ENCODE assay signal across 8 mouse cellular contexts in the genomic region with DNA sequence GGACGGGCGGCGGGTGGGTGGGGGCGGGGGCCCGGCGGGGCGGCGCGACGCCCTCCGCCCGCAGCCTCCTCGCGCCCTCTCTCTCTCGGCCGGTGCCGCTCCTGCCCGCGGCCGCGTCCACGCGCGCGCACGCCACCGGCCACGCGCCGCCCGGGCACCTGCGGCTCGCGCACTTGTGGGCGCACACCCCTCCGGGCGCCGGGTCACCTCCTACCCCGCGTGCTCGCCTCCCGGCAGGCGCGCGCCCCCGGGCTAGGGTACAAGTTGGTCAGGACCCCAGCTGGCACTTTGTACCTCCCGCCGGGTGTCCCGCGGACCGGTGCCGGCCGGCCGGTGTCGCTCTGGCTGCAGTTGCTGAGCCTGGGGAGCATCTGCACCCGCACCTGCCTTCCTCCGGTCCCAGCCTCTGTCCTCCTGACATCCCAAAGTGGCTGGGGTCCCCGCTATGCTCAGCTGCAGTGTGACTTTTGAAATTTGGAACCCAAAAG. TPM values are rescaled to one million over a fixed set of nuclear protein-coding genes. Genes with fewer than 3 reads are reported as not detected.
DNase-seq lines count a peak whose midpoint lies in the region; ATAC-seq and TF ChIP-seq lines count a peak whose summit lies in the region.

No protein-coding gene starts in this region.

- no peaks in the 10 kb centered on the region for H3K36me3 ChIP-seq in forebrain, embryonic 14.5 days (ENCODE audit: control insufficient read depth, insufficient read depth, low read length)

- H3K27ac ChIP-seq in forebrain, embryonic 14.5 days (ENCODE audit: low read depth, low read length): peak overlapping the region; percentile 60; the same call in 1 of the 2 replicates
- H3K27ac ChIP-seq in layer of hippocampus, adult 2 months: peak overlapping the region; percentile 87

- peaks cover 5% of the 10 kb centered on the region; the same call in 1 of the 2 replicates for H3K4me1 ChIP-seq in forebrain, embryonic 14.5 days (ENCODE audit: control insufficient read depth, insufficient read depth, low read length)
- H3K4me1 ChIP-seq in lung, adult 2 months (ENCODE audit: control insufficient read depth, insufficient read depth, low read length): no peaks in the 10 kb centered on the region

- peak; percentile 34 for DNase-seq in MN1 (ENCODE audit: low spot score)
- peak; percentile 63 for DNase-seq in brain, embryonic 14.5 days (ENCODE audit: low read depth)
- DNase-seq in forebrain, embryonic 14.5 days (ENCODE audit: low spot score): peak; percentile 47
- DNase-seq in heart, postnatal 36 days: peak; percentile 14 to 25
- peak; percentile 2 to 12 for DNase-seq in layer of hippocampus, adult 2 months (ENCODE audit: low spot score in 2 of 2)
- DNase-seq in lung, adult 2 months: peak; percentile 39
- DNase-seq in retina, adult 2 months (ENCODE audit: low read depth, low spot score): peak; percentile 49
- peak; percentile 12 for DNase-seq in urinary bladder, postnatal 25 days (ENCODE audit: low spot score)

- H3K9ac ChIP-seq in forebrain, embryonic 14.5 days (ENCODE audit: low read length): peak overlapping the region; percentile 76

- TF ChIP-seq CTCF in brain, embryonic 14.5 days (IDR thresholded peaks at IDR 0.05; ENCODE audit: borderline replicate concordance, extremely low read depth, insufficient read depth, insufficient read length): no peak
- TF ChIP-seq CTCF in layer of hippocampus, adult 2 months (conservative IDR thresholded peaks at IDR 0.05): no peak
- TF ChIP-seq CTCF in lung, adult 2 months (IDR thresholded peaks at IDR 0.05; ENCODE audit: insufficient read depth, low read length): no peak

- no peak for TF ChIP-seq POLR2A in brain, embryonic 14.5 days (IDR thresholded peaks at IDR 0.05; ENCODE audit: borderline replicate concordance, extremely low read depth, insufficient read depth, insufficient read length, poor library complexity, severe bottlenecking)
- no peak for TF ChIP-seq POLR2A in lung, adult 2 months (IDR thresholded peaks at IDR 0.05; ENCODE audit: borderline replicate concordance, extremely low read depth, low read depth, low read length)

- intact Hi-C loops in heart, postnatal 36 days (cut with DNase I): loop anchor here (2.0 kb wide), 1 partner anchor 227 kb away; no protein-coding TSS in a partner anchor

- peak overlapping the region; percentile 87 for H3K4me3 ChIP-seq in forebrain, embryonic 14.5 days (ENCODE audit: low read depth, low read length)
- H3K4me3 ChIP-seq in layer of hippocampus, adult 2 months: peak overlapping the region; percentile 83
- H3K4me3 ChIP-seq in lung, adult 2 months (replicated peaks; ENCODE audit: extremely low read depth, low read depth, low read length): peak overlapping the region; percentile 63

- peak overlapping the region; percentile 87 for H3K4me2 ChIP-seq in forebrain, embryonic 14.5 days (ENCODE audit: low read length)

- H3K27me3 ChIP-seq in forebrain, embryonic 14.5 days (replicated peaks; ENCODE audit: control insufficient read depth, insufficient read depth, low read length): no peaks in the 10 kb centered on the region

- WGBS in forebrain, embryonic 14.5 days: under 1% methylated on average over 25 of the region's 58 CpGs
- under 1% methylated on average over 48 of the region's 58 CpGs for WGBS in lung, adult 2 months

- peak; percentile 70 for ATAC-seq in forebrain, embryonic 14.5 days

- H3K9me3 ChIP-seq in forebrain, embryonic 14.5 days (replicated peaks; ENCODE audit: control insufficient read depth, low read length): no peaks in the 10 kb centered on the region

RNA-seq across cellular contexts. Expression of a gene that starts 0.7 kb away (rescaled TPM):
- polyA plus RNA-seq in brain, embryonic 14.5 days (2012; rRNA removed): 13.8 and 24.1 TPM in 2 replicates
- 49.2 and 63.6 TPM in 2 replicates for polyA plus RNA-seq in forebrain, embryonic 14.5 days (2014; fragmentation: Nextera tagmentation; extraction: Ambion mirVana)
- total RNA-seq in heart, postnatal 36 days (2021): 1 to 10 TPM; 7.8 to 8.6 TPM
- 10 to 100 TPM; 47.4 to 55.5 TPM for total RNA-seq in layer of hippocampus, adult 2 months (2021)
- 2.6 and 5.2 TPM in 2 replicates for polyA plus RNA-seq in lung, adult 2 months (2012; rRNA removed)

RNA-seq across cellular contexts. Expression of a gene that starts 6.3 kb away (rescaled TPM):
- not detected in 2 replicates for polyA plus RNA-seq in brain, embryonic 14.5 days (2012; rRNA removed)
- not detected in 2 replicates for polyA plus RNA-seq in forebrain, embryonic 14.5 days (2014; fragmentation: Nextera tagmentation; extraction: Ambion mirVana)
- total RNA-seq in heart, postnatal 36 days (2021): not detected
- total RNA-seq in layer of hippocampus, adult 2 months (2021): not detected
- not detected in 2 replicates for polyA plus RNA-seq in lung, adult 2 months (2012; rRNA removed)

Comparison
In these comparisons a context has a peak if more than half of its experiments do, and no peak if none do; other contexts are left out.
1. Peak in every context shown above with its lines: DNase-seq, ATAC-seq, H3K4me3 ChIP-seq and H3K27ac ChIP-seq.
2. DNase-seq: peak in every context shown above with its lines; median percentile 63 in brain, embryonic 14.5 days; 49 in retina, adult 2 months; 47 in forebrain, embryonic 14.5 days; 39 in lung, adult 2 months; 34 in MN1; 20 in heart, postnatal 36 days; 12 in urinary bladder, postnatal 25 days; 7 in layer of hippocampus, adult 2 months.